Mouse (Mus musculus) bone marrow, adult 2 months (tissue): ENCODE data around the gene Fbxw7.

Experiments used
- CTCF ChIP-seq: fragments of 200-500 bp; IDR thresholded peaks from 2 replicates; pipeline ENCODE4 v1.5.1; 2011; ENCODE audit warnings: low read length, control low read depth; ENCODE audit not compliant: control insufficient read depth, insufficient read depth
- POLR2A ChIP-seq: fragments of 200-500 bp; IDR thresholded peaks from 2 replicates; pipeline ENCODE4 v1.6.1; 2011; ENCODE audit warnings: low read depth, mild to moderate bottlenecking, control low read depth, low read length, borderline replicate concordance; ENCODE audit not compliant: control insufficient read depth

GRCm38 (mm10) chr3:84829366-84829765 lies 14.3 kb downstream of the Fbxw7 start:
- TF ChIP-seq CTCF (no peak), POLR2A (no peak)
